Mouse (Mus musculus) heart, postnatal 10 days (tissue): ENCODE measurements at regions not wholly inside any gene's neighbourhood (a gene's known extent, or its start where the extent isn't known, plus 50 kb on each side); places are given as distances from the start of the nearest gene placed in this dataset.
"Not testable (repeated sequence)": the region's sequence is repeated elsewhere in the genome, so short reads cannot be mapped to it uniquely, and the experiment has no call there.

Source experiments
- DNase-seq, 2 experiments: peaks; one replicate each; pipeline ENCODE4 v3.0.0; 2021
- intact Hi-C: fragments of 180-260 bp; cut with DNase I; formaldehyde crosslinking; loops from one replicate; pipeline ENCODE4 v1.15.1; 2025

- intact Hi-C loops, result no loop called here
- DNase-seq, result no peak
Measured at GRCm38 (mm10) chr10:96685991-96686601, 69.3 kb downstream of the Btg1 start.

DNA sequence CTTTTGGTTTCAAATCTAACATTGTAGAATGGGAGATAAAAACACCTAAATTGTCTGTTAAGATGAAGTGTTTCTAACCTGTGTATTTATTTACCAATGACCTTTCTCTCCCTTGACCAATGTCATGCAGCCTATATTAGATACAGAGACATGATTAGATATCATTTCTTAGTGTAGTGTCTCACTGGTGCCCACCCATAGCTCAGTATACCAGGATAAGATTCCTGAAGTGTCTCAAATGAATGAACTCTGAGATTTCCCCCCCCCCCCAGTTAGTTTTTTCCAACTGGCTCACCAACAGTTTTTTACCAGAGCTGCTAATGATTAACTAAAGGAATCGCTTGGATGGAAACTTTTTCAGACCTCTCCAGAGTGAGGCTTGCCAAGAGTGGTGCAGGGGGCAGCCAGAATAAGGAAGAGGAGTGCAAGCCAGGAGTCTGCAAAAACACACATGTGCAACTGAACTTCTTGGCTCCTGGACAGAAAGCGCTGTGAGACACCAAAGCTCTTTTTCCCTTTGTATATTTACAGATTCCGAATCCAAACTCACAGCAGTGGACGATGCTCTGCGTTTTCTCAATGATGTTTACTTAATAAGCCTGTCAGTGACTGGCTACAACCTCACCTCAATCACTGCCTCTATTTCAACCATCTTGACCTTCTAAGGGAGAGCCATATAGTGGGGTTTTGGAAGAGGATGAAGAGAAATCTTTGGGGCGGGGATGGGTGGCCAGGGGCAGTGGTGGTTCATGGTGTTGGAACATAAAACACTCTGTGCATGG, 70.0 kb downstream of the Btg1 start:
- intact Hi-C loops, result no loop called here
- DNase-seq, result peak; percentile 43 to 49

DNA sequence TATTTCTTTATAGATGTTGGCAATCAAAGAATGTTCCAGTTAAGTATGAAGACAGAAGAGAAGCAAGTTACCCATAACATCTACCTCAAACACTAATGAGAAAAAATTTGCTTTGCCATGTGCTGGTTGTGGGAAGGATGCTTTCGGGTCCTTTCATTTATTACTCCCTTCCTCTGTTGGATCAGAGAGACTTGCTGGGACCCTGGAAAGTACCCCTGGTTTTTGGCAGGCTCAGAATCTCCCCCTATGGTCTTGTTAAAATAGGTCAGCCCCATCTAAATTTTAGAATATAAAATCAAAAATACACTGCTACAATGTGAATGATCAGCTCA, 70.6 kb downstream of the Btg1 start:
- DNase-seq, result no peak
- intact Hi-C loops, result no loop called here

- intact Hi-C loops, result loop anchor here (5.0 kb wide), 1 partner anchor 47 kb away; no protein-coding TSS in a partner anchor
- no peak for DNase-seq
Measured at GRCm38 (mm10) chr10:96689976-96690867, 73.4 kb downstream of the Btg1 start.

- peak; percentile 34 to 51 for DNase-seq
- intact Hi-C loops, result loop anchor here (5.0 kb wide), 1 partner anchor 46 kb away; no protein-coding TSS in a partner anchor
Measured at GRCm38 (mm10) chr10:96690868-96691302, 74.1 kb downstream of the Btg1 start.

GRCm38 (mm10) chr10:96691319-96691870, 74.6 kb downstream of the Btg1 start:
- intact Hi-C loops, result loop anchor here (5.0 kb wide), 1 partner anchor 46 kb away; no protein-coding TSS in a partner anchor
- DNase-seq, result no peak

- intact Hi-C loops, result loop anchor here (5.0 kb wide), 1 partner anchor 44 kb away; no protein-coding TSS in a partner anchor
- DNase-seq, result no peak
Measured at GRCm38 (mm10) chr10:96692821-96693220, 76.0 kb downstream of the Btg1 start.

DNA sequence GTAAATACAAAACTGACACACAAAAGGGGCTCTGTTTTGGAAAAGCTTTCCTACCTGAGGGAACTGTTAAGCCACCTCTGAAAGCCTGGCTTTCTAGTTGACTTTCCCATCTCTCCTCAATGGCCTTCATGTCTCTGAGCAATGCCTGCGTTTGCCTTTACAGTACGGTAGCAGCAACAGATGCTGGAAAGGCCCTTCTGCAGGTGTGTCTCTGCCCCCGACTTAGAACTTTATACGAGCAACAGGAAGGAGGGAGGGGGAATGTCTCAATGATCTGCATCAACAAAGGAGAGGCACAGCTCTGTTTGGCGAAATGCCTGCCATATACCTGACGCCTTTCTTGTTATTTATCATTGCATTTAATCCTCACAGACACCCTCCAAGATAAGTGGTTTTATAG, 77.0 kb downstream of the Btg1 start:
- intact Hi-C loops, result loop anchor here (5.0 kb wide), 1 partner anchor 44 kb away; no protein-coding TSS in a partner anchor

DNA sequence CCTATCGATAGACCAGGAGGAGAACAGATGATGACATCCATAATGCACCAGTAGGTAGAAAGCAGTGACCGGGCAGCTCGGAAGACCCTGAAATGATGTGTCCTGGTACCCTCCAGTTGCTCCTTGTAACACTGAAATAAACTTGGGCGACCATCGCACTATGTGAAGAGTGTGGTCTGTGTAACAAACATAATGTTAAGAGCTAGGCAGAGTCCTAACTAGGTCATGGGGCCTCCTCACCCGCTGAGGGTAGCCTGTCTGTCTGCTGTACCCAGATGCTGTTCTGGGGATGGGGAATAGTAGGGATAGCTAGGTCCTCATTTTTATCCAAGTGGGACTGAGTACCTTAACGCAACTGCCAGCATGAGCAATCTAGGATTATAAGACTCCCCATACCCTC, 79.8 kb downstream of the Btg1 start:
- no peak for DNase-seq
- intact Hi-C loops, result no loop called here

More for the DNA sequence above, 77.0 kb downstream of the Btg1 start:
- DNase-seq, result no peak

GRCm38 (mm10) chr10:96697781-96698180, 81.0 kb downstream of the Btg1 start:
- peak in 1 of 2 experiments; percentile 22 for DNase-seq
- intact Hi-C loops, result no loop called here

- intact Hi-C loops, result no loop called here
Measured at GRCm38 (mm10) chr10:96706656-96707055, 89.8 kb downstream of the Btg1 start.

GRCm38 (mm10) chr10:96708471-96708870, 91.7 kb downstream of the Btg1 start:
- DNase-seq, result peak; percentile 84 to 85

More at GRCm38 (mm10) chr10:96706656-96707055, 89.8 kb downstream of the Btg1 start:
- DNase-seq, result no peak

GRCm38 (mm10) chr10:96709698-96710356, 93.0 kb downstream of the Btg1 start:
- intact Hi-C loops, result loop anchor here (10.0 kb wide), 1 partner anchor 495 kb away; no protein-coding TSS in a partner anchor
- DNase-seq, result no peak

More at GRCm38 (mm10) chr10:96708471-96708870, 91.7 kb downstream of the Btg1 start:
- intact Hi-C loops, result no loop called here

DNA sequence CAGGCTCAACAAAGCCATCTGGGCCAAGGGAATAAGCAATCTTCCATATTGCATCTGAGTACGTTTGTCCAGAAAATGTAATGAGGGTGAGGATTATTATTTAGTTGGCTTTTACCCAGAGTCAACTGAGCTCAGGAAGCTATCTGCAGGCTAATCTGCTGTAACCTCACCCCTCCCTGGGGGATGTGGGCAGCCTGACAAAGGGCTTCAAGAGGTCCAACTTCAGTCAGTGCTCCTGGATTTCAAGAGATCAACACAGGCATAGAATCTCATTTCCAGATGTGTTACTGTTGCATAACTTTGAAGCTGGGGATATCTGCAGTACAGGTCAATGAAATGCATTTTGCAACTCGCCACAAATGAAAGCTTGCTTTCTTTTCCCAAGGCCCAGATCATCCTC, 95.2 kb downstream of the Btg1 start:
- no peak for DNase-seq
- intact Hi-C loops, result loop anchor here (10.0 kb wide), 1 partner anchor 497 kb away; no protein-coding TSS in a partner anchor

- DNase-seq, result no peak
- intact Hi-C loops, result loop anchor here (10.0 kb wide), 1 partner anchor 500 kb away; no protein-coding TSS in a partner anchor
Measured at GRCm38 (mm10) chr10:96714702-96715101, 97.9 kb downstream of the Btg1 start.

- DNase-seq, result no peak
- intact Hi-C loops, result loop anchor here (10.0 kb wide), 1 partner anchor 502 kb away; no protein-coding TSS in a partner anchor
Measured at GRCm38 (mm10) chr10:96717281-96717680, 100.5 kb downstream of the Btg1 start.

DNA sequence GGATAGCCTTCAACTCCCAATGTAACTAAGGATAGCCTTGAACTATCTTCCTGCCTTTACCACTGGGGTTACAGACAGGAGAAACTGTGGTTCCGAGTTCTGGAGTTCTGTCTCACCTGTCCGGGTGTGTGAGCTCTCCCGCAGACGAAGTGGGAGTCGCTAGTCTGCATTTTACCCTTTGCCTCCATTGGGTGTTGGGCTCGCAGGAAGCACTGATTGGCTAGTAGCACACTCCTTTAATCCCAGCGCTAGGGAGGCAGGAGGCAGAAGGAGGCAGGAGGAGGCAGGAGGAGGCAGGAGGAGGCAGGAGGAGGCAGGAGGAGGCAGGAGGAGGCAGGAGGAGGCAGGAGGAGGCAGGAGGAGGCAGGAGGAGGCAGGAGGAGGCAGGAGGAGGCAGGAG, 101.9 kb downstream of the Btg1 start:
- not testable (repeated sequence) for DNase-seq
- intact Hi-C loops, result loop anchor here (10.0 kb wide), 1 partner anchor 504 kb away; no protein-coding TSS in a partner anchor

GRCm38 (mm10) chr10:96720281-96720711, 103.5 kb downstream of the Btg1 start:
- DNase-seq, result peak in 1 of 2 experiments; percentile 36

DNA sequence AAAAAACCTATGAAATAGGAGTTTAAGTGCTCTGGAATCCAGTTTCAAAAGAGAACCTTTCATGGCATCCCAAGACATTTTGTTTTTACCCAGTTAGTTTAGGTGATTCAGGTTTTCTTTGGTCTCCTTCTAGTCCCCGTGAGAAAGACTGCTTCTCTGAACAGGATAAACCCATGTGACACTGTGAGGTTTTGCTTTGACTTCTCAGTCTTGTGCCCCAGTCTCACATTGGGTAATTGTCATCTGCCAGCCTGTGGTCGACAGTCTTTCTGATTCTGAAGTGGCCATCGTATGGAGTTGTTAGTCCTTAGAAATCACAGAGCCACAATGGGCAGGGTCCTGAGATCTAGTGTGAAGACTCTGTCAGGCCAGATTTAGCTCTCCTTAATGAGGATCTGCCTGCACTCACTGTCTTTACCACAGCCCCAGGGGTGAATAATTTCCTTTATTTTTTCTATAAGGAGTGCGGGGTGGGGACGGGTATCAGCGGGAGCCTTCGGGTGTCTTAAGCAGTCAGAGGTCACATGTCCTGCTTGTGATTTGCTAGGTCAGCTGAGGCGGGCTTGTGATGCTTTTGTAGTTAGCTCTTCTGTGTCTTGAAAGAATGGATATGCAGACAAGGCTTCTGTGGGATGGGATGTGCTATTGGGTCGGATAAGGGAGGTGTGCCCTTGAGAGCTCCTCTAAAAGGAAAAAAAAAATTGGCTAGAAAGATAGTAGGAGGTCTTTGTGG, 104.3 kb downstream of the Btg1 start:
- intact Hi-C loops, result no loop called here
- no peak for DNase-seq

More at GRCm38 (mm10) chr10:96720281-96720711, 103.5 kb downstream of the Btg1 start:
- intact Hi-C loops, result no loop called here
